Mouse (Mus musculus): ENCODE results near the gene Rab3il1. TPM values are rescaled to one million over a fixed set of nuclear protein-coding genes. Genes with fewer than 3 reads are reported as not detected.
A peak's percentile ranks its signal among the peaks of the same experiment; 100 is the strongest.

Rab3il1 gene
- total RNA-seq, 1 experiment from 2014 or later, result 5.8 TPM

DNA sequence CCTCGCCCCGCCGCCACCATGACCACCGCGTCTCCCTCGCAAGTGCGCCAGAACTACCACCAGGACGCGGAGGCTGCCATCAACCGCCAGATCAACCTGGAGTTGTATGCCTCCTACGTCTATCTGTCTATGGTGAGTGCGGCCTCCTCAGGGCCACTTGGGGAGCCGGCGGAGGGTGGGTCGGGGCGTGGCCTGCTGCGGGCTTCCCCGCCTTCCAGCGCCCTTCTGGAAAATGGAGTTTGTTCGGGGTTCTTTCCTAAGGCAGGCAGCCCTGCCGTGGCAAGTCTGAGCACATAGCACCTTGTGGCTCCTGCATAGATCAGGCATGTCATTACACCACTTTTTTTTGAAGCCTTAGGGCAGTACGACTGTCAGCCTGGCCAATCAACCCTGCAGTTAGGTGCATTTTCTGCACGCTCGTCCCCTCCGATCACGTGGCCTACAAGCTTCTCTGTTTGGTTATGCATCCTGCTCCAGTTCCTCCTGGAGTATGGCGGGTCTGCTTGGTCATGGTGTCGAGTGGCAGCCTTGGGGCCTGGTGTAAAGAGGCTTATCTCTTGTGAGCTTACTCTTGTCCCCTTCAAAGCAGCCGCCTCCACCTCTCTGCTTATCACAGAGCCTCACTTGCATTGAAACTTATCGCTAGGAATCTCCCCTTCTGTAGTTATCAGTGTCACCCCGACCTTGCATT lies 18.5 kb upstream of the Rab3il1 start:
- peak; percentile 77 for DNase-seq

DNA sequence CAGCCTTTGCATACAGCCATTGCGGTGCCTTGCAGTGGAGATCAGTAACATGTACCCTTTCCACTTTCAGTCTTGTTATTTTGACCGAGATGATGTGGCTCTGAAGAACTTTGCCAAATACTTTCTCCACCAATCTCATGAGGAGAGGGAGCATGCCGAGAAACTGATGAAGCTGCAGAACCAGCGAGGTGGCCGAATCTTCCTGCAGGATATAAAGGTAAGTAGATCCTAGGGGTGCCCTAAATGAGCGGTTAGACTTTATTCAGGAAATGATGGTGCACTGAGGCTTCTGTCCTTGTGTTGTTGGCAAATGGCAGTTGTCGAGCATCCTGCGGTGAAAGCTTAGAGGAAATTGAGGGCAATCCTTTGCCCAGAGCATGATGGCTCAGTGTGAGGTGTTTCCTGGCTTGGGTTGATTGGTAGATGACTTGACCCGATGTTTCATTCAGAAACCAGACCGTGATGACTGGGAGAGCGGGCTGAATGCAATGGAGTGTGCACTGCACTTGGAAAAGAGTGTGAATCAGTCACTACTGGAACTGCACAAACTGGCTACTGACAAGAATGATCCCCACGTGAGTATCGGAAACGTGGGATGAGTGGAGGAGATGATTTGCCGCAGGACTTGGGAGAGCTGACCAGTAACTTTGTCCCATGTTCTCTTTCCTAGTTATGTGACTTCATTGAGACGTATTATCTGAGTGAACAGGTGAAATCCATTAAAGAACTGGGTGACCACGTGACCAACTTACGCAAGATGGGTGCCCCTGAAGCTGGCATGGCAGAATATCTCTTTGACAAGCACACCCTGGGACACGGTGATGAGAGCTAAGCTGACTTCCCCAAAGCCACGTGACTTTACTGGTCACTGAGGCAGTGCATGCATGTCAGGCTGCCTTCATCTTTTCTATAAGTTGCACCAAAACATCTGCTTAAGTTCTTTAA lies 17.1 kb upstream of the Rab3il1 start:
- DNase-seq, result no peak

DNA sequence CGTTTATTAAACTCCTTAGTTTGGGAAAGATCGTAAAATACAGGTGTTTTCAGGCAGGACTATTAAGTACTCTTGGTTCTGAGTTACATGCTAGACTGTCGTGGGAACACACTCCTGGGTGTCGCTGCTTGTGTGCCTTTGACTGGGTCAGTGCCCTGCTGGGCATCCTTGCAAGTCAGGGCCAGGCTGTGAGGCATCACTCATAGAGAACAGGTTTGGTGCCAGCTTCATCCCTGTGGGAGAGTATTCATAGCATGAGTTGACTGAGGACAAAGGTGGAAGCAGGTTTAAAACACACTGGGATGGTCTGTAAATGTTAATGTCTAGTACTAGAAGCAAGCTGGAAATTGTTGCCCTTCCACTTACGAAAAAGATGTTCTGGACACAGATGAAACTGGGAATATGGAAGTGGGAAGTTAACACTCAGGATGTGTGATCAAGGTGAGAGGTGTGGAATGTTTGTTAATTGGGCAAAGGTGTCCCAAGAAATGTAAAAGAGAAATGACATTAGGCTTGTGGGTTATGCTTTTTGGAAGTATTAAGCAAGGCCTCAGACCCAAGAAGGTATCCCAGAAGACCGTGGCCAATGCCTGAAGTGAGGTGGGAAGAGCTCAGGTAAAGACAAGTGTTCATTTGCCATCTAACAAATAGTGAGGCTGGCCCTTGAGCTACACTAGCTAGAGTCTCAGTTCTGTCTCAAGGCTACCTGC lies 16.1 kb upstream of the Rab3il1 start:
- no peak for DNase-seq

DNA sequence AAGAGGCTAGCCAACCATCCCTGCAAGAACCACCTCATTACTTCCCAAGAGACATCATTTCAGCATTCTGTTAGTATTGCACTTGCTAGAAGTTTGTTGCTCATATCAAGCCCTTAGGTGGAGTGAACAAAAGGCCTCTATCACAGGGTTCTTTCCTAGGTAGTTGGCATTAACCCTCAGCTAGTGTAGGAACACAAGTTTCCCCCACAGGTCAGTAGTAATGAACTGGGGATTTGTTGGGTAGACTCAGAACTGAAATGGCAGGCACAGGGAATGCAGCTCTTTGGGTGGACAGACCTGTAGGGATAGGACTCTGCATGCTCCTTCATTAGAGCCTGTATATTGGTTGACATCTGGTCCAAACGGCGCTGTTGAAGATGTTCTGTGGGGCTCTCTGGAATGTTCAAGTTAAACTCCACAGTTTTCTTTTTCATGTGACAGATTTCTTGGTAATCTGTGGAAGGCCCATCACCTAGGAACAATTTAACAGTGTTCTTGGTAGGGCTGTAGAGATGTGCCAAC lies 15.5 kb upstream of the Rab3il1 start:
- no peak for DNase-seq

DNA sequence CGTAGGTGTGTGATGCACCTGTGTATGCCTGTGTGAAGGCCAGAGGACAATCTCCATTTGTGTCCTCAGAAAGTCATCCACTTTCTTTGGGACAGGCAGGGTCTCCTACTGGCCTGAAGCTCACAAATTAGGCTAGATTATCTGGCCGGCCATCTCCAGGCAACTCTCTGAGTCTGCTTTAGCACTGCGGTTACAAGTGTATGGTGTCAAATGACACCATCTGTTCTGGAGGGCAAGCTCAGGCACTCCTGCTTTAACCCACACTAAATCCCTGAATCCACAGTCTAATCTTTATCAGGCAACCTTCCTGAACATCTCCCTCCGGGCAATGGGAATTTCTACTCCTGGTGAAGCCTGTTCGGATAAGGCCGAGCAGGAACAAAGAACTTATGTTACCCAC lies 14.3 kb upstream of the Rab3il1 start:
- DNase-seq, result no peak

DNA sequence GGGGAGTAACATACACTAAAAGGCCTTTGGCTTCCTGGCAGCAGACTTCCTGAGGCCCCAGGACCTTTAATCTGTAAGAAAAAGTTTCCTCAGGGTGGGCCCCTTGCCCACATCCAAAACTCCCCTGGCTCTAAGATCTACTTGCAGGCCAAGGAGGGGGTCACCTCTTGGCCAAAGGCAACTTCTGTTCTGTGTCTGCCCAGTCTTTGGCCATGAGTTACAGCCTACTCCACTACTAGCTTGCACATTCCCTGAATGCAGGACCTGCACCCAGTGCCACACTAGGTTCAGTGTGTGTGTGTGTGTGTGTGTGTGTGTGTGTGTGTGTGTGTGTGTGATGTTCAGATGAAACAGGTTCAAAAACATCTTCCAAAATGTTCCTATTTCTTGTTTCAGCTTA lies 13.9 kb upstream of the Rab3il1 start:
- DNase-seq, result no peak

DNA sequence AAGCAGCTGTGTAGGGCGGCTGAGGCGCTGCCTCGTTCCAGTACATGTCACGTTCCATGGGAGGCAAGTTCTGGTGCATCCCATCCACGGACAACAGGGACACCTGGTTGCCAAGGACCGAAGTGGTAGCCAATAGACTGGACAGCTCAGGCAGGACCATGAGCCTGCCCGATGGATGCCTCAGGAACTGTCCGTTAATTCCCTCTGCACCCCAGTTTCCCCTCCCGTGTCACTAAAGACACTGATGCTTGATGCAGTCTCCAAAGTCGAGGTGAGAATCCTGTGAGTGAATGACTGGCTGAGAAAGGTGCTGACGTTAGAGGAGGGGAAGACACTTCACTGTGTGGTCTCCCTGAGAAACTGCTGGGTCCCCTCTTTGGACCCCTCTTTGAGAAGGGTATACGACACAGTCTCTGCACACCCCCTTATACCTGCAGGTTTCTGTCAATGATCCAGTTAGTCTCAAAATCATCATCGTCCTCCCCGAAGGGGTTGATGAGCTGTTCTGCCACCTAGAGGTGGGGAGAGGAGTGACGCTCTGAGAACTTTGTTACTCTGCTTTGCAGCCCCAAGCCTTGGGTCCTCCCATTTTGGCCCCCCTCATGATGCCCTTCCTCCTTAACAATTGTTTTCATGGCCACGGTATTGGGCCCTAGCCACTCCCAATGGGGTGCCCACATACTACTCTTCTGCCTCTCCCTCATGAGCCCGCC lies 12.1 kb upstream of the Rab3il1 start:
- DNase-seq, result no peak

DNA sequence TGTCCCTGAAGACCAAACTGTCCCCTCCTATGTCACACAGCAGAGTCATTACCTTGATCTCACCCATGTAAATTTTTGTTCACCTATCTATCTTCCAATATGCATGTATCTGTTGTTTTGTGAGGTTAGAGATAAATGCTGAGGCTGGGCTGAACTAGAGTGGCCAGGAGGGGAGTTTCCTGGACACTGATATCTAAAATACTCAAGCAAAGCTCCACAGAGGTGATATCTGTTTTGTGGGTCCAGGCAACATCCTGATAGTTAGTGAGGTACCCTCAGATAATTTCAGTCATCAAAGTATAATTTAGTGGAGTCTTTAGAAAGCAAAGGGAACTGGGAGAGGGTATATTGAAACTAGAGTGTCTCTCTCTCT lies 11.6 kb upstream of the Rab3il1 start:
- no peak for DNase-seq

DNA sequence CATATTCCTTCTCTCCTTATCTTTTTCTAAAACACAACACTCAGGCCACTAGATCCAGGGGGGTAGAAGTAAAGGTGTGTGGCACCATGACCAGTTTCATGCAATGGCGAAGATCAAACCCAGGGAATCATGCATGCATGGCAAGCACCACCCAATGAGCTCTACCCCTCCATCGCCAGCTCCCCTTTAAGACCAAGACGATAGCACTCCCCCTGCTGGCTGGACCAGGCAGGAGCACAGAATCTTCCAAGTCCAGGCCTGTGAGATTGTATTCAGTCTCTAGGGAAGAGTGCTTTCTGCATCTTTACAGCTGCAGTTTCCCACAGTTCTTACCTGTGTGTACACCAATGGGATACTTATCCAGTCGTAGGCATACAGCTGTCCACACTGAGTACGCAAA lies 10.2 kb upstream of the Rab3il1 start:
- DNase-seq, result peak; percentile 83

DNA sequence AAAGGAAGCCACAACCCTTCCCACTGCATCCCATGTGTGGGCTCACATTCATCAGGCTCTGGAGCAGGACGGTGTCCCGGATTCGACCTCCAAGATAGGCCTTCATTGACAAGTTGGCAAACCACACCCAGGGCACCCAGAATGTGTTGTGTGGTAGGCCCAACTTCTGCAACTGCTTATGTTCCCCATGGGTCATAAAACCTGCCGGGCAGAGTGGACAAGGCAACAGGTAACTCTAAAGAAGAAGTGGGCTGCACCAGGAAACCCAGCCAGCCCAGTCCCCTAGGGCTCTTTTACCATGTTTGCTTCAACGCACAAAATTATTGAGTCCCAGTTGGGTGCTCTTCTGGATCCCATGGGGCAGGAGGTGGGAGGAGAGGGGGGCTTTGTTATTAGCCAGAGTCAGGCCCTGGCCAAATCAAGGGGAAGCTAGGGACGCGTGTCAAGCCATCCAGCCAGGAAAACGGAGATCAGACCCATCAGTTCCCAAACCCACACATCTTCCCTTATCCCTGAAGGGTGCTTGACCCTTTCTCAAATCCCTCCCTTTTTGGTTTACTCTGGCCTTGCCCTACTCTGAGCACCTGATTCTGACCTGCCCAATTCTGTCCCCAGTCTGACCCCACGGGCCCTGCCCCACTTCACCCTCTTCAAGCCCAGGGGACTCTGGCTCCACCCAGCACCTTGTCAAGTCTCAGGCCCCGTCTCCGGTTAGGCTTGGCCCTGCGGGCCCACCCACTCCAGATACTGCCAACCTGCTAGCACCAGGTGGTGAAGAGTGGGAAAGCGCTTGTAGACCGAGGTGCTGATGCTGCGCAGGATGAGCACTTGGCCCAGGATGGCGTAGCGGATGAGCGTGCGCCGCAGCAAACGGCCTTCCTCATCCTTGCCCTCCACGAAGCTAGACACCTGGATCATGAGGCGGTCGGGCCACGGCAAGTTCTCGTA lies 9.2 kb upstream of the Rab3il1 start:
- no peak for DNase-seq

DNA sequence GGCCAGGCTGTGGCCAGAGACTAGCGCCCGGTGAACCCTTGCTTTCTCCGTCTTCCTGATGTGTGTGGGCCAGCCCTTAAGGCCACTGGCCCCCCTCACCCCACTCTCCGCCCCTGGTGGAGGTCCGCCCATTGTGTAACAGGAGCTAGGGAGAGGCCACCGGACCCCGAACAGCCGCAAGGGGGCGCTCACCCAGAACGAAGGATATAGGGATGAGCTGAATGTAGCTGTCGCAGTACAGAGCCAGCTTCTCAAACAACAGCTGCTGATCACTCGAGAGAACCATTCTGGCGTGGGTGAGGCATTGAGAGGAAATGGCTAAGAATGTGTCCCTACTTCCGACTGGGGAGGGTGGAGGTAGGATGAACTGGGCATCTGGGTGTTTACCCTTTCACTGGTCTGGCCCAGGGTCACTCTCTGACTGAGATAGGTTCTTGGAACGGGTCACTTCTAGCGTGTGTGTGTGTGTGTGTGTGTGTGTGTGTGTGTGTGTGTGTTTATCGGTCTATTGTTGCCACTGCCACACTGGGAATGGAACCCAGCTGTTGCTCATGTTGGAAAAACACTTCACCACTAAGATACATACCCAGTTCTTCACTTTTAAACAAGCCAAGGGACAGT lies 8.3 kb upstream of the Rab3il1 start:
- DNase-seq, result peak; percentile 90

DNA sequence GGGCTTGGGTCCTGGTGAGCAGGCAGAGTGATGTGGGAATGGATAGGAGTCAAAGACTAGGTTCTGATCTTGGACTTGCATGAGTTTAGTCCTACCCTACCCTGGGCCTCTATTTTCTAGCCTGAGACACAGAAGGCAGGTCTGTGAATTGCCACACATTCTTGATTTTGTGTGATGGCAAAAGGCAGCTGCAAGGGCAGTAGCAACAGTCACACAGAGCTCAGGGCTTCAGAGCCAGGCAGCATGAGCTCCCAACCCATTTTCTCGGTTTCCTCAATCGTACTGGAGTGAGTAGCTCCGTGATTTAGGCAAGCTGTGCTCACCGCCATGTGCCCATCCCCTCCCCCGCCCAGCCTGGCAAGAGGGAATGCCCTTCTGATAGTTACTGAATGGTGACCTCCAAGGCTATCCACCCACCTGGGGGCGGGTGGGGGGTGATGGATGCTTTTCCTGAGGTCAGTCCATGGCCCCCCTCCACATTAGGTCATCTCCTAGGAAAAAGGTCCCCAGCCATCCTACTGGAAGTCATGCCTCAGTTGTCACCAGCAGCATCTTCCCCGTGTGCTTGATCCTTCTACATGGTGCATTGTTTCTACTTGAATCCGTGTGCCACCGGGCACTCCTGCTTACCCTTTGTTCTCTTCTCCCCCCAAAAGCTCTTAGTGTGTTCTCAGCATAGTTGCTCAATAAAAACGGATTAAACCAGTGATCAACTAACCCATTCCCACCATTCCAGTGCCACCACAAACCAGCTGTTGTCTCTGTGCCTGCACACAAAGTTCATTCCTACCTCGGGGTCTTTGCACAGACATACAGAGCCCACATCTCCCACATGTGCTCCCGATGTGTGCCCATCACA lies 4.0 kb upstream of the Rab3il1 start:
- no peak for DNase-seq

DNA sequence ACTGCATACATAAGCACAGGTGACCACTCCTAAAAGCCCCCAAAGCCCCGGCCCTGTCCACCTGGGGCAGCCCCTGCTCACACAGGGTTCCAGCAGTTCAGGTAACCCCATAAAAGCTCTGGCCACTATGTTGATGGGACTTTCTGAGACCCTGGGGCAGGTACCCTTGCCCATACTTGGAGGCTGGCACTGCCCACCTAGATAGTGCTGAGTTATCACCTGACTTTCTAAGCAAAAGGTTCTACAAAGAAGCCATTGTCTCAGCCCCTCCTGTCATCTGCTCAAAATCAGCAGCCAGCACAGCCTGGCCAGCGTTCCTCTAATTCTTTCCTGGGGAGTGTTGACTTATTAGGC lies 3.4 kb upstream of the Rab3il1 start:
- no peak for DNase-seq

DNA sequence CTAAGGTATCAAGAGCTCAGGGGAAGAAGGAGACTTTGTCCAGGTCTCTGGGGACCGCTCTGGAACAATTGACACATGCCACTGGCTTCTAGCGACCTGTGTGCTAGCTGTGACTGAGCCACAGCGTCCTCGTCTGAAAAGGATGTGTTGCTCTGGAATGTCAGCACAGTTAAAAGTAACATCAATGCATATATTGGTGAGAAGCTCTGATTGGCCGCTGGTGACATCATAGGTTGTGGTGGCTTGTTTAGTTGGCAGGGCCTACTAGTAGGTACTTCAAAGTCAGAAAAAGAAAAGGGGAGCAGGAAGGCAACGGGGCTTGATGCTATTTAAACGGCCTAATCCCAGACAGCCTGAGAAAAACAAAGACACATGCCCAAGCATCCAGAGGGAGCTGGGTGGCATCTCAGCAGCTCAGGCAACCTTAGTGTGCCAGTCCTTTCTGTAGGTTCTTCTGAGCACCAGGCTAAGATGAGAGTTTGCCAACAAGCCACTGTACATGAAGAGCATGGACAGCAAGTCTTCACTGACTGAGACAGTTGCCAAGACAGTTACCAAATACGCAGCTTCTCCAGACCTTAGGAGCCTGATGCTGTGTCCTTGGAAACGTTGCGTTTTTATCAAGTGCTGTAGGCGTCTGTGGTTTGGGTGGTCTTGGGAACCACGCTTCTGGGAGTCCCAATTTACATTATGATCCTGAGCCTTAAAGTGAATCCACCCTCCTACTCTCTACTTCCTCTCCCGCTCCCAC lies 2.6 kb upstream of the Rab3il1 start:
- DNase-seq, result no peak

DNA sequence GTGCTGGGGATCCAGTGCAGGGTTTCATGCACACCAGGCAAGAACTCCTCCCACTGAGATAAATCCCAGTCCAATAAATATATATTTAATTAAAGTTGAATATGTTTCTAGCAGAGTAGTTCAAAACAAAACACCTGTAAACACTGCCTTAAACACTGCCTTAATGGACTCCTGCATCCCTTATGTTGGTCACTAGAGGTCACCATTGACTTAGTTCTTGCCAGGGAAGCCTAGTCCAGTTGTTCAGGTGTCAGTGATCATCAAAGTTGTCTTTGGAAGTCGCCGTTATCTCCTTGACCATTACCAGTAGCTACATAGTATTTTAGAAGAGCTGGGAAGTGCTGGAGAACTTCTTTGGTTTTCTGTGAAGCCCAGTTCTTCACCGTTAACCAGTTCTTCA lies 1.1 kb upstream of the Rab3il1 start:
- no peak for DNase-seq

DNA sequence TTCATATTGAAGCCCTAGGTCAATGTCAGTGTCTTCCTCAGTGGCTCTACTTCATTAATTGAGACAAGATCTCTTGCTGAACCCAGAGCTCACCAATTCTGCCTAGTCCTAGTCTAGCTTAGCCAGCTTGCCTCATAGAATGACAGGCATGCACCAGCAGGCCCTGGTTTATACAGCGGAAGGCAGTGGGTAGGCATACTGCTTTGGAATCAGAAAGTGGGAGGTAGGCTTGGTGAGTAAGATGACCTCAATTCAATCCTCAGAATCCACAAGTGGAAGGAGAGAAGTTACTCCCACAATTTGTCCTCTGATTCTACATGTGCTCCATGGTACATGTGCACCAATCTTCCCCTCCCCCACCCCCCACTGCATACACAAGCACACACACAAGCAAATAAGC lies 2.2 kb downstream of the Rab3il1 start:
- no peak for DNase-seq

DNA sequence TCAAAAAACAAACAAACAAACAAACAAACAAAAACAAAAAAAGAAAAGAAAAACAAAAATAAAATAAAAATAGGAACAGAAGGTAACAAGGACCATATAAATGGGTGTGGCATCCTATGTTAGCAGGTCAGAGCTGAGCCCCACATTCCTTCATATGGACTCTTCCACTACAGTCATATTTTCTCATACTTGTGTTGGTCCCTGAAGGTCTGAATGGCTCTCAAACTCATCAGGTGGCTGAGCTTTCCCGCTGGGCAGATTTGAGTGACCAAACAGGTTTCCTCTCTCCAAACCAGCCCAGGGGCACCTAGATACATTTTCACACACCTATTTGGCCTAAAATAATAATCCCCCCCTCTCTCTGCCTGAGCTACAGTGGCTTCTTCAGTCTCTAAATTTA lies 9.9 kb downstream of the Rab3il1 start:
- DNase-seq, result no peak

DNA sequence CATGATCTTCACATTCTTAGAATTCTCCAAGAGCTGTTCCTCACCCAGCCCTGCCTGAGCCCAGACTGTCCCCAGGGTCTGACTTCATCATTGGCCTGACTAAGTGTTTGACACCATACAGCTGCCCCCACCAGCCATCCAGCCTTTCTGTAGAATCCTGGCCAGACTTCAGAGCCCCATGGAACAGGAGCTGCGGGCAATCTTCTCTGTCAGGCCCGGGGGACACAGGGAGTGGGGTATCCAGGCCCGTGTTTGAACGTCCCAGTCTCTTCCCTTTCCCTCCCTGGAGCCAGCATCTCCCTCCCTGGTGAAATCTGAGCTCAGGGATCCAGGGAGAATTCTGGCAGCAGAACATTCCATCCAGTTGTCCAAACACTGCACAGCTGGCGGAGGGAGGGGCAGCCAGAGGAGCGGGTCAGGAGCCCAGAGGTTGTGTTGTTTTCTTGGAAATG lies 11.4 kb downstream of the Rab3il1 start:
- no peak for DNase-seq

DNA sequence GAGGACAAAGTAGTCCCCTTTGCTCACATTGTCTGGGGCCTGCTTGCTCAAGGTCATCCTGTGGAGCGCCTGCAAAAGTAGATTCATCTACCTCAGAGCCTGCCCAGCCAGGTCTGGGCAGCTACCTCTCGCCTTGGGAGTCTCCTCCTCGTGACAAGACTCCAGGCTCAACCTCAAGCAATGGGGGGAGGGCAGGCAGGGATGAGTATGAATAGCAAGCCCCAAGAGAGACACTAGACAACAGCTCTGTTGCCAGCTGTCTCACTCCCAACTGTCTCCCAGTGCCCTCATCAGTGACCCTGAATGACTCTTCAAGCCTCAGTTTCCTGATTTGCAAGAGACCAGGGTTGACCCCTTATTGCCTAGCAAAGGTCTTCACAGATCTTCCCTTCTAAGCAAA lies 11.9 kb downstream of the Rab3il1 start:
- DNase-seq, result no peak

Measured in adrenal gland, postnatal 25 days (tissue).